Mouse (Mus musculus) left cerebral cortex, adult 6 months (tissue): Measurements from ENCODE around the gene Olfr136. TPM values are rescaled to one million over a fixed set of nuclear protein-coding genes. Genes with fewer than 3 reads are reported as not detected.

Source experiments
- long read RNA-seq, 2 experiments: library from polyadenylated mRNA; unstranded; transcript quantifications; one replicate each; pipeline ENCODE4 v2.0.0; 2019 to 2020
- polyA plus RNA-seq: library from polyadenylated mRNA; unstranded; fragments of <200 nt; fragmentation: Nextera tagmentation; gene quantifications from 2 replicates; pipeline ENCODE4 v1.2.3, GENCODE M21; 2021

Olfr136 gene
- polyA plus RNA-seq, result not detected in 2 replicates
- long read RNA-seq, experiment 1, result 0 reads
- long read RNA-seq, experiment 2, result 0 reads

DNA sequence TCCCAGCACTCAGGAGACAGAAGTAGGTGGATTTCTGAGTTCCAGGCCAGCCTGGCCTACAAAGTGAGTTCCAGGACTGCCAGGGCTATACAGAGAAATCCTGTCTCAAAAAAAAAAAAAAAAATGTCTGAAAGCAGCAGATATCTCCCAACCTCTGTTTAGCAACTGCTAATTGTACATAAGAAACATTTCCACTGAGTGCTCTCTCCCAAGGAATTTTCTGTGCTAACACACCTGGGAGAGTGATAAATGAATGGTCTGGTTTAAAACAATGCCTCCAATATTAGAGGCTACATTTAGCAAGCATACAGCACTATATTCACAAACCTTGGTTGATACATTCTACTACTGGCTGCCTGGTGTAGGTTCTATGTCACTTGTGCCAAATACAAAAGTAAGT, at the start of gene Olfr136:
Gene Olfr136, plus strand, starts transcription at position 301 of the 400 bp plus-strand sequence.

DNA sequence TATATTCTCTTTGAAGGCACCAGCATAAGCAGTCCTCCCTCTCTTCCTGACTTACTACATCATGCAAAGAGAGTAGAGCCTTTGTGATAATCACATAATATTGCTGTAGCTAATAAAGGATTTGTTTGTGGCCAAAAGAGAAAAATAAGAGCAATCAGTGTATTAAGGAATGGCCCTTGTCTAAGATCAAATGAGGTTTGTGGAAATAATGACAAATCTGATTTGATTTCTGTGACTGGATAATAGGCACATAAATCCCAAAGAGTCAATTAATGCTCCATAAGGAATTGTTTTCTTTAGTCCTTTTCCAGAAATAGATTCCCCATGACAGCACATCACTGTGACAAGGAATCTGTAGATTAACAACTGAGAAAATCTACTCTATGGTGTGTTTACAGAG, 22.2 kb upstream of the Olfr136 start, which contains the start of gene Olfr137:
Gene Olfr137, minus strand, starts transcription at position 101 of the 400 bp plus-strand sequence.

Other genes starting within 250 kb of the Olfr136 start
- gene Olfr131, start 241.1 kb upstream of the Olfr136 start, polyA plus RNA-seq, result not detected in 2 replicates
- gene Olfr132, start 195.3 kb upstream of the Olfr136 start, polyA plus RNA-seq, result not detected in 2 replicates
- gene Olfr133, start 184.6 kb upstream of the Olfr136 start, polyA plus RNA-seq, result not detected in 2 replicates
- not detected in 2 replicates for gene Olfr134, start 158.4 kb upstream of the Olfr136 start, polyA plus RNA-seq
- not detected in 2 replicates for gene Olfr135, start 125.5 kb upstream of the Olfr136 start, polyA plus RNA-seq
- not detected in 2 replicates for gene Olfr138, start 68.8 kb upstream of the Olfr136 start, polyA plus RNA-seq
- not detected in 2 replicates for gene Olfr137, start 22.3 kb upstream of the Olfr136 start, polyA plus RNA-seq
- not detected in 2 replicates for gene Esp36, start 90.4 kb downstream of the Olfr136 start, polyA plus RNA-seq
- gene Esp34, start 224.4 kb downstream of the Olfr136 start, polyA plus RNA-seq, result not detected in 2 replicates